Mouse (Mus musculus): ENCODE data around the gene Rnh1. TPM values are rescaled to one million over a fixed set of nuclear protein-coding genes. Genes with fewer than 3 reads are reported as not detected.
A peak's percentile ranks its signal among the peaks of the same experiment; 100 is the strongest.

The Rnh1 gene
- total RNA-seq, 2 experiments from 2014 or later: 71.5 to 77.6 TPM

GRCm38 (mm10) chr7:141206182-141206937 lies 33.7 kb upstream of the Rnh1 start:
- no peak for DNase-seq

DNA sequence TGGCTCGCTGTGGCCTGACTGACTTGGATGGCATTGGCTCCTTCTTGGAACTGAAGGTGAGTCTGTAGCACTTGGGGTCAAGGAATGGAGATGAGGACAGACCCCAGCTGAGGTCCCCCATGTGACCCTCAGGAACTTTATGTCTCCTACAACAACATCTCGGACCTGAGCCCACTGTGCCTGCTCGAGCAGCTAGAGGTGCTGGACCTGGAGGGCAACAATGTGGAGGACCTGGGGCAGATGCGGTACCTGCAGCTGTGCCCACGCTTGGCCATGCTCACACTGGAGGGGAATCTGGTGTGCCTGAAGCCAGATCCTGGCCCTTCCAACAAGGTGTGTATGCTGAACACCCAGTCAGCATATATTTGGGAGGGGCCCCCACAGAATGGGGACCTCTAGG lies 32.8 kb upstream of the Rnh1 start:
- DNase-seq: no peak

GRCm38 (mm10) chr7:141204546-141204945 lies 31.9 kb upstream of the Rnh1 start:
- DNase-seq: no peak

GRCm38 (mm10) chr7:141198121-141198520 lies 25.5 kb upstream of the Rnh1 start:
- no peak for DNase-seq

DNA sequence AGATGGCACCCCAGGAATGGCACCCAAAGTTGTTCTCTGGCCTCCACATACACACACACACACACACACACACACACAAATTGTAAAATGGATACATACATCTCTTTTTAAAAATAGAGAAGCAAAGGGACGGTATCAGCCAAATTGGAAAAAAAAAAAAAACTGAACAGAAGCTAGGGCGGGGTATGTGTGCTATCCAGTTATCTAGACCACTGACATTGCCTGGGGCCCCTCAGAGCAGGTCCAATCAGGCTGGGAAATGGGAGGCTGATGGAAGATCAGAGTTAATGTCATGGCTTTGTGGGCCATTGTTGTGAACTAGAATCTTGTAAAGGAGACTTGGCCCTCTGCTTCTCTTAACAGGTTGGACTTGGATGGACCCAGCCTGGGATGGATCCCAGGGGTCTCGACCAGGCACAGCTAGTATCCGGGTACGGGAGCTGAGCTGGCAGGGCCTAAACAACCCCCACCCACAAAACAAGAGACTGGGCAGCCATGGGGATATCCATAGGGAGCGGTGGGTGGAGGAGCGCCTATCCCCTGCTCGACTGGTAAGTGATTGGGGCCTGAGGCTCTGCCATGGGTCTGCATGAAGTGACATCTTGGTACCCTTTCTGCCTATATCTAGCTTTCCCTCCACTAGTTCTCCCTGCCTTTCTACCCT lies 24.1 kb upstream of the Rnh1 start:
- no peak for DNase-seq

- no peak for DNase-seq
Observed at GRCm38 (mm10) chr7:141195754-141196153, 23.1 kb upstream of the Rnh1 start.

DNA sequence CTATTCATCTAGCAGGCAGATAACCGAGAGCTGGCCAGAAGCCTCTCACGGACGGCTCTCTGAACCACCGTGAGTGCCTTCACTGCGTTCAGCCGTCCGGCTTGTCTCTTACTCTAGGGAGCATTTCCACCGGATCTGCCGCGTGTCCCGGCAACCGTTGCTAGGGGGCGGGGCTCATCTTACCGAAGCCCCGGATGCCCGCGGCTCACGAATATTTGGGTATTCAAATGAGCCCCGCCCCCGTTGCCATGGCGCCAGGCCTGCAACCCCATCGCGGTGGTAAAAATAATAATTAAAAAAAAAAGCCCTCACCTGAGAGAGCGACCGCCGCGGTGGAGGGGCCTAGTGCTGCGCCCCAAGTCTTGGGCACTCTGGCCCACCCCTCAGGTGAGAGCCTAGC lies 22.2 kb upstream of the Rnh1 start:
- peak; percentile 89 to 90 for DNase-seq

DNA sequence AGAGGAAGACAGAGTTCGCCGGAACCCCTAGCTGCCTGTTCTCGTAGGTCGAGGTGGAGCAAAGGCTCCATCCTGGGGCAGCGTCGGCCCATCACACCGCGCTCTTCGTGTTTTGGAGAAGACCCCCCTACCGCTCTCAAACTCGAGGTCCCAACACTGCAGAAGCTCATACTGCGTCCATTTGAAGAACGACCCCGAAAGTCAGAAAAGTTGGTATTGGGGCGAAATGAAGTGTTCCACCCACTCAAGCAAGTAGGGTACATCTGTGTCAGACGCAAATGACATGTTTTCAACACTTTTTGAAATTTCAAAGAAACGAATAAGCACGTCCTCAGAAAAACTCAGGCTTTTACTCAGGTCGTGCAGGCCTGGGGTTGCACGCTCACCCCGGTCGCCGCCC lies 21.8 kb upstream of the Rnh1 start:
- DNase-seq: no peak

DNA sequence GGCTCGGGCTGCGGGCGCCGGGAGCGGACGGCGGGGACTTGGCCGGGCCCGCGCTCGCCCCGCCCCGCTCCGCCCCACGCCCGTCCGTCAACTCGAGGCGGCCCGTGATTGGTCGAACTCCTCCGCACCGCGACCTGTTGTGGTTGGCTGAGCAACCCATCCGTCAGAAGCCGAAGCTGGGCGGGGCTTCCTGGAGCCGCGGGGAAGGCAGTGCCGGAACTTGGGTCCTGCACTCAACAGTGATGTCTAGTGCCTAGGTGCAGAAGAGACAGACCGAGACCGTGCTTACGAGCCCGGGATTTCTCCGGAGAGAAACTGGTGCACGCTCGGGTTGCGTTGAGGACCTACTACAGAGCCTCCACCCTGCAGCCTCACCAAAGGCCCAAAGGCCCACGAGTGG lies 21.3 kb upstream of the Rnh1 start, which contains the start of the genes Hras and Lrrc56:
Gene Hras, minus strand, starts transcription at position 58 of the 400 bp plus-strand sequence.
Gene Lrrc56, plus strand, starts transcription at position 210 of the 400 bp plus-strand sequence.
- peak; percentile 99 for DNase-seq

DNA sequence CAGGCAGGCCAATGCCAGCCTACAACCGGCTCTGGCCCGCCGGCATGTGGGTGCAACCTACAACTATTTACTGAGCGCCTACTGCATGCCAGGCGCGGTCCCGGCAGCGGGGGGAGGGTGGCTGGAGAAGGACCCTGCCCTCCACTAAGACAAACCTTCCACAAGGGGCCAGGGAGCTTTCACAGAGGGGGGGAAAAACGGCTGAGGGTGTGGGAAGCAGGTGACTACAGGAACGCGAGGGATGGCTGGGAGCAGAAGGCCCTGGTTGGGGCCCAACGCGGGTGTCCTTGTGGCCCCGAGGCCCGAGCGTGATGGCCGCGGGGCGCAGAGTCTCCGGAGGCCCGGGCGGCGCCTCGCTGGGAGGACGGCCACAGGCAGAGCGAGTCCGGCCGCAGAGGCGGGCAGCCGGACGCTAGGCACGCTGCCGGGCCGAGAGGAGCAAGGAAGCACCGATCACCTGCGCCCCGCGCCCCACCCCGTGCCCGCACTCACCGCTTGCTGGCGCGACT lies 20.7 kb upstream of the Rnh1 start:
- DNase-seq: no peak

DNA sequence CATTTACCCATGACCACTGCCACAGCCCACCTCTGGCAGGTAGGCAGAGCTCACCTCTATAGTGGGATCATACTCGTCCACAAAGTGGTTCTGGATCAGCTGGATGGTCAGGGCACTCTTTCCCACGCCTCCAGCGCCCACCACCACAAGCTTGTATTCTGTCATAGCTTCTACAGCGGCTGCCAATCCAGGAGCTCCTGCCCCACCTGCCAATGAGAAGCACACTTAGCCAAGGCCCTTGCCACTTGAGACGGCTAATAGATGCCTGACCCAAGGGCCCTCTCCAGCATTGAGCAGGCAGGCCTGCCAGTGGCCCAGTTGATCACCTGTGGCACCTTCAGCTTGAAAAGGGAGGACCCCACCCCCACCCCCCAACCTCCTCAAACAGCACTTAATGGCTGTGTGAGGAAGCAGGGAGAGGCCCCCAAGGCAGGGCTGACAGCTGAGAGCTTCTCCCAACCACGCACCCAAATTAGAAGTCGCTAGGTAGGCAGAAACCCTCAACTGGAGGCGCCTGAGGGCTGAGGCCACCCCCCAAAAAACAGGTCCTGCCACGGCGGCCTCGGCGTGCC lies 20.2 kb upstream of the Rnh1 start:
- no peak for DNase-seq

DNA sequence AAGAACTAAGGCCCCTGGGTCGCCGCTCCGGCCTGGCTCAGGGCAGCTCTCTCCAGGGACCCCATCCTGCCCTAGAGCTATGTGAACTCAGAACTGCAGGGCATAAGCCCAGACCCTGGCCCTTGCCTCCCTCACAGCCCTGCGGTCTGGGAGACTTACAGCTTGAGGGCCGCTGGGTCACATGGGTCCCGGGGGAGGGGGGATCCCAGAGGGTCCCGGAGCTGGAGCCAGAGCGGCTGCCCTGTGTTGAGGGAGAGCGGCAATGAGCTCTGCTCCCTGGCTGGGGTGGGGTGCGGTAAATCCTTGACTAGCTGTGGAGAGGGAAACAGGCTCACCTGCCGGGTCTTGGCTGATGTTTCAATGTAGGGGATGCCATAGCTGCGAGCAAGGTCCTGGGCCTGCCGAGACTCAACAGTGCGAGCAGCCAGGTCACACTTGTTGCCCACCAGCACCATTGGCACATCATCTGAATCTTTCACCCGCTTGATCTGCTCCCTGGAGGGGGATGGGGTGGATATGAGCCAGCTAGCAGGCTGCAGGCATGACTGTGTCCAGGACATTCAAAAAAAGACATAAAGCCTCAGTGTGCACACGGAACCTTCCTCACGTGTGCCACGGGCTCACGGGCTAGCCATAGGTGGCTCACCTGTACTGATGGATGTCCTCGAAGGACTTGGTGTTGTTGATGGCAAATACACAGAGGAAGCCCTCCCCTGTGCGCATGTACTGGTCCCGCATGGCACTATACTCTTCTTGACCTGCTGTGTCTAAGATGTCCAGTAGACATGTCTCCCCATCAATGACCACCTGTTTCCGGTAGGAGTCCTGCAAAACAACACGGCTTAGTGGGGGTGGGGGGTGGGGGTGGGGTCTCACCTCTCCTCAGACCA lies 19.4 kb upstream of the Rnh1 start:
- no peak for DNase-seq

GRCm38 (mm10) chr7:141191036-141191435 lies 18.4 kb upstream of the Rnh1 start:
- DNase-seq: peak in 1 of 2 experiments; percentile 57

GRCm38 (mm10) chr7:141190220-141190619 lies 17.6 kb upstream of the Rnh1 start:
- DNase-seq: no peak

DNA sequence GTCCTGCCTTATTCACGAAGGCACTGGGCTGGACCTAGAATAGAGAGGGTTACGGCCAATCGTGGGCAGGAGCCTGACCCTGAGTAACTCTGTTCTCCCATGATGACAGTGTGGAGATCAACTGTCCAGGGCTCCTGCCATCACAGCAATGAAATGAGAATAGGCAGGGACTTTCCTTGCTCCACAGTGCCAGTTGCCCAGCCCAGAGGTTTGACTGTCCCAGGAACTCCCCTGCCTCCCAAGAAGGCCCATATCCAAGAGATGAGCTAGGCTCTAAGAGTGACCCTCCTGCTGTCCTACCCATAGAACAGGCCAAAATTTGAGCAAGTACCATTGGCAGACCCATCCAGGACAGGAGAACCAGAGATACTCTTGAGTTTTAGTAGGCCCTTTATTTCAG lies 16.1 kb upstream of the Rnh1 start:
- no peak for DNase-seq

GRCm38 (mm10) chr7:141188194-141188593 lies 15.5 kb upstream of the Rnh1 start:
- DNase-seq: no peak

DNA sequence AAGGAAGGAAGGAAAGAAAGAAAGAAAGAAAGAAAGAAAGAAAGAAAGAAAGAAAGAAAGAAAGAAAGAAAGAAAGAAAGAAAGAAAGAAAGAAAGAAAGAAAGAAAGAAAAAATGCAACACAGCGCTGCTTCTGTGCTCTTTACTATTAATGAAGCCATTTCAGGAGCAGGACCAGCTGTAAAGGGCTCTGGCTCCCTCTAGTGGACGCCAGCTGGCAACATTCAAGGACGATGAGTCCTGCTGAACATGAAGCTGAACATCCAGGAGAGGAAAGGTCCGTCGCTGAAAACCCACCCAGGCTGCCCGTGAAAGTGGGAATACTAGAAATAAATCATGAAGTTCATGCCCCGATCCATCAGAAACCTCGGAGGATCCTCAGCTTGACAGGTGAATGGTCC lies 3.5 kb upstream of the Rnh1 start:
- DNase-seq: peak; percentile 86 to 90

DNA sequence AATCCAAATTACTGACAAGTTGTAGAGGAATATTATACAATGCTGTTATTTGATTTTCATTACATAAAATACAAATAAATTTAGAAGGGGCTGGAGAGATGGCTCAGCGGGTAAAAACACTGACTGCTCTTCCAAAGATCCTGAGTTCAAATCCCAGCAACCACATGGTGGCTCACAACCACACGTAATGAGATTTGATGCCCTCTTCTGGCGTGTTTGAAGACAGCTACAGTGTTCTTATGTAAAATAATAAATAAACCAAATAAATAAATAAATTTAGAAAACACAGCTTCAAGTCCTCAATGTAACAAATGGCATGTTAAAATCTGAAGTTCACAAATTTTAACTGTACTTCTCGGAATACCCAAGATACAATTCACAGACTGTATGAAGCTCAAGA lies 2.4 kb upstream of the Rnh1 start:
- no peak for DNase-seq

DNA sequence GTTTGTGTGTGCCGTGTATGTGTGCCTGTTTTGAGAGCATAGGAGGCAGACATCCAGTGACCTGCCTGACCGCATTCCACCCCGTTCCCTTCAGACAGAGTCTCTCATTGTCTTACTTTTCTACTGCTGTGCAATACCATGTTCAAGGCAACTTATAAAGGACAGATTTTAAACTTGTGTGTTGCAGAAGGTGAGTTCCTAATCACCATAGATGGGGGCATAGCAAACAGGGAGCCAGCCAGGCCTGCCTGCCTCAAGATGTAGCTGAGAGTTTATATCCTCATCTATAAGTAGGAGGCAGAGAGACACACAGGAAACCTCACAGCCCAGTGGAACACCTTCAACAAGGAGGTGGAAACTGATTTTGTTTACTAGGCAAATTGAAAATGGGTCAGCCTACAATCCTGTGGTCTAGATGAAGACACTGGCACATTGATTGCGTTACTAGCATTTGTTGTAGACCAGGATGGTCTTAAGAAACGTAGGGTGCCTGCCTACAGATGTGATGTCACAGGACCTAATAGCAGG lies 730 bp upstream of the Rnh1 start:
- DNase-seq: no peak

DNA sequence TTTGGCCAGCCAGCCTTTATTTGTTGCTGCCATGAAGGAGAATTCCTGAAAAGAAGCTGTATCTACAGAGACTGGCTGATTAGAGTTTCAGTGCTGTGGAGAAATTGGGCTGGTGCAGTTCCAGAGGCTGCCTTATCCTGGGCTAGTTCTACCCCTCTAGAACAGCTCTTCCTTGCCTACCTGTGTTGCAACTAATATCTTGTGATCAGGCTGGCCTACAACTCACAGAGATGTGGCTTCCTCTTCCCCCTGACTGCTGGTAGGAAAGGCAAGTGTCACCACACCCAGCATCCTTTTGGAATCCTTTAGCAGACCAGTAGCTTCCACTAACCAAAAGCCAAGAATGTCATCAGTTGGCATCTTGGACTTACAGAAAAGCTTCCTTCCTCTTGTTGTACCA lies 2.8 kb downstream of the Rnh1 start:
- no peak for DNase-seq

GRCm38 (mm10) chr7:141169300-141169699 lies 3.4 kb downstream of the Rnh1 start:
- DNase-seq: peak in 1 of 2 experiments; percentile 26

GRCm38 (mm10) chr7:141168518-141168953 lies 4.1 kb downstream of the Rnh1 start:
- DNase-seq: peak; percentile 79 to 84

All from heart, adult 18-20 months (tissue).